Mouse (Mus musculus) CD4-positive helper T cell, adult 2 months (primary cell): ENCODE measurements at regions not wholly inside any gene's neighbourhood (a gene's known extent, or its start where the extent isn't known, plus 50 kb on each side); places are given as distances from the start of the nearest gene placed in this dataset.
A peak's percentile ranks its signal among the peaks of the same experiment; 100 is the strongest.

Experiments used
- DNase-seq: peaks from one replicate; pipeline ENCODE4 v3.0.0-alpha.2; 2012; ENCODE audit warnings: low read depth, missing footprints, low spot score

- no peak for DNase-seq
Measured at GRCm38 (mm10) chr5:118380052-118380421, 135.0 kb downstream of the 2410131K14Rik start.

- peak; percentile 48 for DNase-seq
Measured at GRCm38 (mm10) chr5:118380422-118381293, 135.6 kb downstream of the 2410131K14Rik start.

- peak; percentile 75 for DNase-seq
Measured at GRCm38 (mm10) chr5:118381294-118381675, 136.3 kb downstream of the 2410131K14Rik start.

GRCm38 (mm10) chr5:118386126-118386525 lies 141.1 kb downstream of the 2410131K14Rik start:
- no peak for DNase-seq

- DNase-seq, result no peak
Measured at GRCm38 (mm10) chr5:118388419-118388818, 143.4 kb downstream of the 2410131K14Rik start.

- DNase-seq, result no peak
Measured at GRCm38 (mm10) chr5:118390691-118391373, 145.8 kb downstream of the 2410131K14Rik start.

- no peak for DNase-seq
Measured at GRCm38 (mm10) chr5:118392932-118393487, 148.0 kb downstream of the 2410131K14Rik start.

GRCm38 (mm10) chr5:118394051-118394450 lies 149.0 kb downstream of the 2410131K14Rik start:
- no peak for DNase-seq

GRCm38 (mm10) chr5:118396004-118396725 lies 151.1 kb downstream of the 2410131K14Rik start:
- no peak for DNase-seq

- no peak for DNase-seq
Measured at GRCm38 (mm10) chr5:118400926-118401325, 155.9 kb downstream of the 2410131K14Rik start.

- DNase-seq, result peak; percentile 73
Measured at GRCm38 (mm10) chr5:118404398-118404797, 156.1 kb upstream of the Med13l start.

GRCm38 (mm10) chr5:118405421-118405820 lies 155.1 kb upstream of the Med13l start:
- DNase-seq, result no peak

- DNase-seq, result no peak
Measured at GRCm38 (mm10) chr5:118407451-118407850, 153.0 kb upstream of the Med13l start.

- DNase-seq, result no peak
Measured at GRCm38 (mm10) chr5:118407973-118408372, 152.5 kb upstream of the Med13l start.

- DNase-seq, result no peak
Measured at GRCm38 (mm10) chr5:118408826-118409225, 151.7 kb upstream of the Med13l start.

- peak; percentile 77 for DNase-seq
Measured at GRCm38 (mm10) chr5:118413428-118414282, 146.8 kb upstream of the Med13l start.

- no peak for DNase-seq
Measured at GRCm38 (mm10) chr5:118419344-118420037, 141.0 kb upstream of the Med13l start.

- DNase-seq, result no peak
Measured at GRCm38 (mm10) chr5:118421884-118422821, 138.3 kb upstream of the Med13l start.

- no peak for DNase-seq
Measured at GRCm38 (mm10) chr5:118424177-118424576, 136.3 kb upstream of the Med13l start.
